Mouse (Mus musculus): ENCODE measurements at regions not wholly inside any gene's neighbourhood (a gene's known extent, or its start where the extent isn't known, plus 50 kb on each side); places are given as distances from the start of the nearest gene placed in this dataset.

GRCm38 (mm10) chr10:25029387-25029915 is 102.2 kb upstream of the Arg1 start:
- no peak for DNase-seq (ENCODE audit: low spot score)

GRCm38 (mm10) chr10:25023601-25024157 is 96.4 kb upstream of the Arg1 start:
- peak; percentile 11 for DNase-seq (ENCODE audit: low spot score)

GRCm38 (mm10) chr10:25023044-25023540 is 95.8 kb upstream of the Arg1 start:
- DNase-seq (ENCODE audit: low spot score), result no peak

GRCm38 (mm10) chr10:25018946-25019345 is 91.7 kb upstream of the Arg1 start:
- no peak for DNase-seq (ENCODE audit: low spot score)

- no peak for DNase-seq (ENCODE audit: low spot score)
Observed at GRCm38 (mm10) chr10:25017843-25018242, 90.6 kb upstream of the Arg1 start.

- DNase-seq (ENCODE audit: low spot score), result no peak
Observed at GRCm38 (mm10) chr10:25016110-25016509, 88.8 kb upstream of the Arg1 start.

GRCm38 (mm10) chr10:25012129-25012528 is 84.8 kb upstream of the Arg1 start:
- DNase-seq (ENCODE audit: low spot score), result no peak

- DNase-seq (ENCODE audit: low spot score), result peak; percentile 54
Observed at GRCm38 (mm10) chr10:25001299-25001698, 74.0 kb upstream of the Arg1 start.

GRCm38 (mm10) chr10:25000231-25001222 is 73.2 kb upstream of the Arg1 start:
- no peak for DNase-seq (ENCODE audit: low spot score)

- DNase-seq (ENCODE audit: low spot score), result no peak
Observed at GRCm38 (mm10) chr10:24999807-25000206, 72.5 kb upstream of the Arg1 start.

GRCm38 (mm10) chr10:24997661-24998060 is 70.4 kb upstream of the Arg1 start:
- DNase-seq (ENCODE audit: low spot score), result no peak

- no peak for DNase-seq (ENCODE audit: low spot score)
Observed at GRCm38 (mm10) chr10:24995751-24996150, 68.5 kb upstream of the Arg1 start.

GRCm38 (mm10) chr10:24989965-24990653 is 62.8 kb upstream of the Arg1 start:
- no peak for DNase-seq (ENCODE audit: low spot score)

GRCm38 (mm10) chr10:24984801-24985200 is 57.5 kb upstream of the Arg1 start:
- peak; percentile 40 for DNase-seq (ENCODE audit: low spot score)

GRCm38 (mm10) chr10:24981763-24982162 is 54.5 kb upstream of the Arg1 start:
- DNase-seq (ENCODE audit: low spot score), result no peak

Measured in left cerebral cortex, adult 11 months (tissue).